Mouse (Mus musculus): ENCODE data around the gene Arl14ep. TPM values are rescaled to one million over a fixed set of nuclear protein-coding genes. Genes with fewer than 3 reads are reported as not detected.

The Arl14ep gene
- 15.4 and 22.8 TPM in 2 replicates for polyA plus RNA-seq (2012)

GRCm38 (mm10) chr2:106973959-106974639 lies at the start of gene Arl14ep:
Arl14ep (minus strand) TSS chr2:106974424.
- no peak for TF ChIP-seq GATA1 (IDR thresholded peaks at IDR 0.05; ENCODE audit: low read length)

GRCm38 (mm10) chr2:107022713-107023112 lies 48.5 kb upstream of the Arl14ep start:
- no peak for TF ChIP-seq GATA1 (IDR thresholded peaks at IDR 0.05; ENCODE audit: low read length)

- no peak for TF ChIP-seq GATA1 (IDR thresholded peaks at IDR 0.05; ENCODE audit: low read length)
Observed at GRCm38 (mm10) chr2:107019331-107019730, 45.1 kb upstream of the Arl14ep start.

DNA sequence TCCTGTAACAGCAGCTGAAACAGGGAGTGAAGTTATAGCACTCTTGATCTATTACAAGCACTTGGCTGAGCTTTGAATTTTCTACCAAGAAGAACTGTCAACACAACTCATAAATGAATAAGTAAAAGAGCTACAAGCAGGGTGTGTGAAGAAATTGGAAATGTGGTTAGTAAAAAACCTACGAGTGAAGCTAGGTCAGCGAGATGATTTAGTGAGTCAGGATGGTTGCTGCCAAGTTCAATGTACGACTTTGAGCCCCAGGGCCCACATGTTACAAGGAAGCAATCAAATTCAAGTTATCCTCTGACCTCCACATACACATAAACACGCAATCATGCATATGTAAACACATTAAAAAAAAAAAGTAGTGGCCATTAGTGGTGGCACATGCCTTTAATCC lies 38.9 kb upstream of the Arl14ep start:
- no peak for TF ChIP-seq GATA1 (IDR thresholded peaks at IDR 0.05; ENCODE audit: low read length)

- no peak for TF ChIP-seq GATA1 (IDR thresholded peaks at IDR 0.05; ENCODE audit: low read length)
Observed at GRCm38 (mm10) chr2:107012318-107012717, 38.1 kb upstream of the Arl14ep start.

GRCm38 (mm10) chr2:107010160-107010559 lies 35.9 kb upstream of the Arl14ep start:
- TF ChIP-seq GATA1 (IDR thresholded peaks at IDR 0.05; ENCODE audit: low read length), result no peak

- no peak for TF ChIP-seq GATA1 (IDR thresholded peaks at IDR 0.05; ENCODE audit: low read length)
Observed at GRCm38 (mm10) chr2:107006378-107006777, 32.2 kb upstream of the Arl14ep start.

DNA sequence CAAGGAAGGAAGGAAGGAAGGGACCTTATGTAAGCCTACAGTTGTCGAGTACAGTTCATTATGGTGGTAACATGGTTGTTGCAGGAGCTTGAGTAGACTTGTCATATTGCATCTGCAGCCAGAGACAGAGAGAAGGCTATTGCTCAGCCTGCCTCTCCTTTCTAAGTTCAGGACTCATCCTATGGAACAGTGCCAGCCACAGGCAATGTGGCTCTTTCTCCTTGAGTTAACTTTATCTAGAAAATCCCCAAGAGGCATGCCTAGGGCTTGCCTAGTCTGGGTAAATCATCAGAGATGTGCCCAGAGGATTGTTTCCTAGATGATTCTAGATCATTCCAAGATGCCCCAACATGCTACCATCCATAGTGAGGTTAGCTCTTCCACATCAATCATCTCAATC lies 17.0 kb upstream of the Arl14ep start:
- no peak for TF ChIP-seq GATA1 (IDR thresholded peaks at IDR 0.05; ENCODE audit: low read length)

DNA sequence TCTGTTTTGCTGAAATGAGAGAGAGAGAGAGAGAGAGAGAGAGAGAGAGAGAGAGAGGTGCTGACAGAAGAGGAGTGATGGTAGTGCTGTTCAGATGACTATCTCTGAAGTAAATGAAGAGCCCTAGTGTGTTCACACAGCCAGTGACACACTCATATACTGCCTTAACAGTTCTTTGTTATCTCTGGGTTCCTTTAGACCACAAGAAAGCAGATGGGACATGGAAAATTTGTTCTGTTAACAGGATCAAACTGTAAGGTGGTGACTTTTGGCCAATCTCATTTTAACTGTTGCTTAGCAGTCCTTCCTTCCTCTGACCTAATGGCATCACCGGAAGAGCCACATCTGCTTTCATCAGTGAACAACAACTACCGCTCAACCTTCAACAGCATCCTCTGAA lies 10.7 kb upstream of the Arl14ep start:
- TF ChIP-seq GATA1 (IDR thresholded peaks at IDR 0.05; ENCODE audit: low read length), result peak; percentile 82

DNA sequence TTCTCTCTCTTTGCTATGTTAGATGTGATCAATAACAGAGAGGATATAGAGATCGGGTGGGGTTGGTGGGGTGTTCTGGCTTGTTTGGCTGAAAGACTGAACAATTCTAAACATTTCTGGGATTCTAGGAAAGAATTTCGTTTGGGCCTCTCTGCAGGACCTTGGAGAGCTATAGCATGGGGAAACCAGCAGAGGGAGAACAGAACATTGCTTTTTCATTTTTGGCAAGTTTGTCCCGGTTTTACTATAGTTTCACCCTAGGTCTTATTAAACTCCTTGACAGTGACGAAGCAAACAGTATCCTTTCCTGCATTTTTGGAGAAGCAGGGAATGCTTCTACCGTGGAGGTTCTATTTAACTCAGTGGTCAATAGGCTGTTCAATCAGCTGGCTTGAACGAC lies 8.3 kb upstream of the Arl14ep start:
- no peak for TF ChIP-seq GATA1 (IDR thresholded peaks at IDR 0.05; ENCODE audit: low read length)

GRCm38 (mm10) chr2:106976472-106976871 lies 2.2 kb upstream of the Arl14ep start:
- TF ChIP-seq GATA1 (IDR thresholded peaks at IDR 0.05; ENCODE audit: low read length), result no peak

GRCm38 (mm10) chr2:106973332-106973958 lies 779 bp downstream of the Arl14ep start:
- TF ChIP-seq GATA1 (IDR thresholded peaks at IDR 0.05; ENCODE audit: low read length), result no peak

DNA sequence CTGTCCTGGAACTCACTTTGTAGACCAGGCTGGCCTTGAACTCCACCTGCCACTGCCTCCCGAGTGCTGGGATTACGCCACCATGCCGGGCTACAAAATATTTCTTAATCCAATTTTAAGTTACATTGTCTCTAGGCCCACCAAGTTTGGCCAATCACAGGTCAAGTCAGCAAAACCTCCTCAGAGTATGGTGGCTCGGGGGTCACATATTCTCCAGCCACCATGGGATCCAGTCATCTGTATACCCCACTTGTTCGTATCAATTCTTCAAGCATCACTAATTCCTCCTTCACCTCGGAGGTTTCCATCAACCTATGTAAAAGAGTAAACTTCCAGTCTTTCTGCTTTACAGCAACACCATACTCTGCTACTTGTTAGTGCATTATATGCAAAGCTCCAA lies 1.4 kb downstream of the Arl14ep start:
- TF ChIP-seq GATA1 (IDR thresholded peaks at IDR 0.05; ENCODE audit: low read length), result no peak

GRCm38 (mm10) chr2:106970971-106971370 lies 3.3 kb downstream of the Arl14ep start:
- TF ChIP-seq GATA1 (IDR thresholded peaks at IDR 0.05; ENCODE audit: low read length), result no peak

- no peak for TF ChIP-seq GATA1 (IDR thresholded peaks at IDR 0.05; ENCODE audit: low read length)
Observed at GRCm38 (mm10) chr2:106968320-106968719, 5.9 kb downstream of the Arl14ep start.

DNA sequence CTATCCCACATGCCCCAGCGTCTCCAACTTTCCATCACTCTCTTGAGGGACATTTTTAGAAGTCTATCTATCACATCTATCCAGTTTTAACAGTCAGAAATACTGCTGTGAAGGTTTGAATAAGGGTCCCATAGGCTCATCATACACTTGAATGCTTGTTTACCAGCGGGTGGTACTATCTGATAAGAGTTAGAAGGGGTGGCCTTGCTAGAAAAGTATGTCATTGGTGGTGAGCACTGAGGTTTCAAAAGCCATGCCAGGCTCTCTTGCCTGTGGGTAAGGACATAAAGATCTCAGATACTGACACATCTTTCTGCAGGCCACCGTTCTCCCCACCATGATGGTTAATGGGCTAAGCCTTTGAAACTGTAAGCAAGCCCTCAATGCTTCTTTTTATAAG lies 10.7 kb downstream of the Arl14ep start:
- TF ChIP-seq GATA1 (IDR thresholded peaks at IDR 0.05; ENCODE audit: low read length), result no peak

- no peak for TF ChIP-seq GATA1 (IDR thresholded peaks at IDR 0.05; ENCODE audit: low read length)
Observed at GRCm38 (mm10) chr2:106961650-106962049, 12.6 kb downstream of the Arl14ep start.
